Mouse (Mus musculus): ENCODE measurements around the gene Zfp219.
"Not testable (repeated sequence)": the region's sequence is repeated elsewhere in the genome, so short reads cannot be mapped to it uniquely, and the experiment has no call there.

The Zfp219 gene

DNA sequence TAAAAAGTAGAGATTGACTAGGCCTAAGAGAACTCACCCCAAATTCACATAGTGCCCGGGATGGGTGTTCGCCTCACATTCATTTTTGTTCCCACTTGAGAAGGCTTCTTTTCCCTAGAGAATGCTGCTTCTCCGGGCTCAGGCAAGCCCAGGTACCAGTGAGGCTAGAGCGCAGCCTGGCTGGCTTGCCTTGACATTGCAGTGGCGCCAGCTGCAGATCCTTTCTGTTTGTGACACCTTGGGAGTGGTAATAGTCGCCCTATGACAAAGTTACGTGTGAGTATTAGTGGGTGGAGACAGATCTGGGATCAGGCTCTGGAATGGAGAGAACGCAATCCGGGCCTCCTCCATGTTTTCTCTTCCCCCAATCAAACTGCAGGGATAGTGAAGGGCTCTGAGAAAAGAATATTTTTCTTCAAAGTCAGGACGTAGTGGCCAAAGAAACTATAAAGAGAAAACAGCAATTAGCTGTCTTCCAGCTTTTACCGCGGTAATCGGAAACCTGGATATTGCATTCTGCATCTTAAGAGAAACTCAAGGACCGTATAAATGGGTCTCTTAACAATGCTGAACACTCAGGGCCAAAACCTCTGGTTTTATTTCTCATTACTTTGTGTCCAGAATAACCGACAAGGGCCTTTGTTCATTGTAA lies at the start of gene Zfp219:
Zfp219 (minus strand) TSS at position 248 of the 652 bp plus-strand sequence.
- DNase-seq: peak; percentile 89

DNA sequence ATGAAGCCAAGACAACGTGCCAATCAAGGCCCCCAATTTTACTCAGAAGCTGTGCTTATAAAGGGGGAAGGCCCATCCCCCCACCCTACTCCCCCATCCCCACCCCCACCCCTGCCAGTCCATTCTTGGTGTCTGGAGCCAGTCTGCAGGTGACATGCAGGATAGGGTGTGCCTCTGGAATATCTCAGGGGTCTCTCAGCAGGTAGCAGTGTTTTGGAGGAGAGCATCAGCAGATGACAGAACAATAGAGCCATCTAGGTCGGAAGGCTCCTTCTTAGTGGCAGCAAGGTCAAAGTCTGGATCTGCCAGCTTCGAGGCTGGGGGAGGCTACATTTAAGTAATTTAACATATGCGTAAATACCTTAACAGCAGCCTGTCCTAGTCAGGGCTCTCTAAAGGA lies 45.6 kb upstream of the Zfp219 start:
- DNase-seq: no peak

DNA sequence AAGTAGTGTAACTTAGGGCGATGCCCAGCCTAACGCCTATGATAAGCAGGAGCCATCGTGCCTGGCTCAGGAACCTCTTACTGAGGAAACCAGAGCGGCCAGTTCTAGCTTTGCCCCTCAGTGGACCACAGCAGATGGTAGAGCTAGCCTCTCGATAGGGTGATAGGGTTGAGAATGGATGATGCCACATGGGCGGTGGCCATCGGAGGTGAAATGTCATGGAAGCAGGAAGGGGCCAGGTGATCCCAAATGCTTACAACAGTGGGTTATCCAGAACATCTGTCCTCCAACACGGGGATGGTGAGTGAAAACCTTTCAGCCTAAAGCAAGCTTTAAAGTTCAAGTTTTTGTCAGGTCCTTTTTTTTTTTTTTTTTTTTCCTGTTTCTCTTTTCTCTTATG lies 41.3 kb upstream of the Zfp219 start:
- DNase-seq: no peak

DNA sequence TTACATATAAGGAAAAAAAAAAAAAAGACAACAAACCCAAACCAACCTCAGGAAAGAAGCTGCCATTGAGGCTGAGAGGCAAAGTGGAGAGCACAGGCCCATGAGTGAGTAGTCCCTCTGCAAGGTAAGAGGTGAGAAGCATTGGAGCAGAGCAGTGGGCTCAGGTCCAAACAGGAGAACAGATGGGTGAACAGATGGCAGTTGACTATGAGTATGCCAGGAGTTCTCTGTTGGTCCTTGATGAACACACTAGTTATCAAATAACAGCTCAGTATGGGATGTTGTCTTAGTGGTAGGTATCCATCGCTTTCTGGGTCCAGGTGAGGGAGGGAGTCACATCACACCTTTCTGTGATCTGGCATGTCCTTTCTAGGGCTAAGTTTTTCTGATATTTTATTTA lies 40.3 kb upstream of the Zfp219 start:
- DNase-seq: no peak

DNA sequence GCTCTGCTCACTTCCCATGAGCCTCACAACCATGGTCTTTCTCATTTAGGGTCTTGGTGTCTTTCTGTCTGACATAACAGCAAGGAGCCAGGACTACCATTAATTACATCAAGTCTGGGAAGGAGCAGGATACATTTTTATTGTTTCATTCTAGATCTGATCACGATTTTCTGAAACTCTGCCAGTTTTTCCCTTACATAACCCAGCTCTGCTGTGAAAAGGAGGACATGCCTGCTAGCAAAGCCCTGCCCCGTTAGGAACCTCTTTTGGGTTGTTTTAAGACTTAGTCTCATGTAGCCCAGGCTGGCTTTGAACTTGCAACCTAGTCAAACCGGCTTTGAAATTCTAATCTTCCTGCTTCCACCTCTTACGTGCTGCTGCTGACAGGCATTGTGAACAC lies 39.4 kb upstream of the Zfp219 start:
- no peak for DNase-seq

DNA sequence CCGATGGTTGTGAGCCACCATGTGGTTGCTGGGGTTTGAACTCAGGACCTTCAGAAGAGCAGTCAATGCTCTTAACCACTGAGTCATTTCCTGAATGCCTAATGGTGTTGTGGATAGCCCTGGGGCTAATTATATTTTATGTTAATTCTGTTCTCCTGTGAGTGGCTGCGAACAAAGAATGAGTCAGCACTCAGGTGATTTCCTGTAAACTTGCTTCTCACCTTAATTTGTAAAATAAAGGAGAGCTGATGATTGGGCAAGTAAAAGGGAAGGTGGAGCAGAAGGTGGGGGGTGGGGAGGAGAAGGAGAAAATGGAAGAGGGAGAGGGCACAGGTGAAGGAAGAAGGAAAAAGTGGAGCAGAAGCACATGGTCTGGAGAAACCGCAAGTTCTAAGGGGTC lies 32.2 kb upstream of the Zfp219 start:
- not testable (repeated sequence) for DNase-seq

DNA sequence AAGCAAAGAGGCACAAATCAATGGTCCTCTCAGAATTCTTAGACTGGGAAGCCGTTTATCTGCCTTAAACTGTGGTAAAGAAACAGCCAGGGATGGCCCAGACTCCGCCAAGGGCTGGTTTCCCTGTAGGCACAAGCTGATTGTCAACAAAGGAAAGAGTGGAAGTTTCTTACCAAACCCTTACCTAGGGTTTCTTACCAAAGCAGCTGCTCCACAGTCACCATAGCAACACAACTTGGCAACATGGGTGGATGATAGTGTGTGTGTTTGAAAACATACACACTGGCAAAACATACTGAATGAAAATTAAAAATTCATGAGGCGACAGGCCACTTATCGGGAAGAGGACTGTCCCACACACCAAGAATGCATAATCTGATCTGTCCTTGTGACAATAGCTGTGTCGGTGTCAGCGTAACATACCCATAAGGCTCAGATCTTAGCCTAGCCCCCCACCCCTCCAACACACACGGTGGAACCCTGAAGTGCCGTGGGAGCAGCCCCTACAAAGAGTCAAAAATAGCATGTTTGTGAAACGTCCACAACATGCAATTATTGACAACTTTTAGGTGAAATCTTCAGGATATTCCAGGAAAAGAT lies 25.5 kb upstream of the Zfp219 start:
- no peak for DNase-seq

DNA sequence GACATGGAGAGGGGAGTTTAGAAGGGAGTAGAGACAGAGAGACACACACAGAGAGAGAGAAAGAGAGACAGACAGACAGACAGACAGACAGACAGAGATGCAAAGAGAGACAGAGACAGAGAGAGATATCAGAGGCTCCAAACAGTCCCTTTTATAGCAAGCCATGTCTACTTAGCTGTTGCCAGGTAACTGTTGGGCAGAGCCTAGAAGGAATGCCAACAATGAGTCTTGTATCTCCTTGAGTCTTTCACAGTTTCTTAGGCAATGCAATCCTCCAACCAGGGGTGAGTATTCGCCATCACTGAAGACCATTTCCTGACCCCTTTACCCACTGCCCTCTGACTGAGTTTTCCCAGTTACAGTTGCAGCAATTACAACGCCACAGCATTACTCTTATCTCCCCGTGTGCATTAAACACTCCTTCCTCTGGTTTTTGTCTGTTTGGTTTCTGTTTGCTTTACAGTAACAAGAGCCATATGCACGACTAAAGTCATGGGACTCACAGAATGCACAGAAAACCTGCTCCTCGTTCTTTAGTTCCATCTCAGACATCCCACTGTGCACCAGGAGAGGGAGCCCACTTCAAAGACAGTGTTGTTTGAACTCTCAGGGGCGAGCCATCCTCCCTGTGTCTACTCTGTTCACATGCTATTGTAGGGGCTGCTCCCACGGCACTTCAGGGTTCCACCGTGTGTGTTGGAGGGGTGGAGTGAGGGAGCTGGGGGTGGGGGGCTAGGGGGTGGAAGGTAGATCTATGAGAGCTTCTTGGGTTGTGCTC lies 24.6 kb upstream of the Zfp219 start:
- peak; percentile 49 for DNase-seq

DNA sequence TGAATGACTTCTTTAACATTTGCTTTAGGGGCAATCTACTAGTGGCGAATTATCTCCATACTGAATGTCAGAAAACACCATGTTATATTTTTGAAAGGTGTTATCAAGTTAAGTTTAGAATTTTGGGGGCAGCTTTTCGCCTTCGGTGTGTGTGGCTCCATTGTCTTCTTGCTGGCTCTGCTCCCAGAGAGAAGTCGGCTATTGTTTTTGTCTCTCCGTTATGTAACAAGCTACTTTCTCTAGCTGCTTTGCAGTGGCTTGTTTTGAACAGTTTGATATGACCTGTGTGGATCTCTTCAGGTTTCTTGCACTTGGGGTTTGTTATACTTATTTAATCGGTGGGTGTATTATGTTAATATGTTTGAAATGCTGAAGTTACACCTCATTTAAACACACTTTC lies 22.9 kb upstream of the Zfp219 start:
- no peak for DNase-seq

DNA sequence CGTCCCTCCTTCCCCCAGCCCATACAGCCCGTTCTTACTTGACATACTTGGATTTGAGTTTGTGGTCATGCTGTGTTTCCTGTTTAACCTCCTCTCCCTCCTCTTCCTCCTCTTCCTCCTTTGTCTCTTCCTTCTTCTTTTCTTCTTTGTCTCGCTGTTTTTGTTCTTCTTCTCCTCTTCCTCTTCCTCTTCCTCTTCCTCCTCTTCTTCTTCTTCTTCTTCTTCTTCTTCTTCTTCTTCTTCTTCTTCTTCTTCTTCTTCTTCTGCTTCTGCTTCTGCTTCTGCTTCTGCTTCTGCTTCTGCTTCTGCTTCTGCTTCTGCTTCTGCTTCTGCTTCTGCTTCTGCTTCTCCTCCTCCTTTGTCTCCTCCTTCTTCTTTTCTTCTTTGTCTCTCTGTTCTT lies 21.8 kb upstream of the Zfp219 start, which contains the start of gene Olfr221:
Olfr221 (minus strand) TSS at position 101 of the 400 bp plus-strand sequence.
- not testable (repeated sequence) for DNase-seq

DNA sequence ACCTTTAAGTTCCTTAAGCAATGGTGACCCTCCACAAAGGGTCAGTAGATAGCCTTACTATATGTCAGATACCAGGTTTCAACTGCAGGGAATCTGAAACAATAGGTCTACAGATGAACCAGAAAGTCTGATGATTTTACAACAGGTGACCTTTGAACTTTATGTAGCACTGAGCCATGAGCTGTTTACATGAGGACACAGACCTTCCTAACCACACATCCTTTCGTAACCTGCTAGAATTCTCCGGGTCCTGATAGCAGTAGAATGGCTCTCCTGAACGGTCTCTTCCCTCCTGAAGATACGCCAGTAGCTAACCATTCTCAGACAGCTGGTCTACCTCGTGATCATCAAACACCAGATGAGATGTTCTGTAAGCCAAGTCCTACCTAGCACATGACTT lies 18.8 kb upstream of the Zfp219 start:
- no peak for DNase-seq

DNA sequence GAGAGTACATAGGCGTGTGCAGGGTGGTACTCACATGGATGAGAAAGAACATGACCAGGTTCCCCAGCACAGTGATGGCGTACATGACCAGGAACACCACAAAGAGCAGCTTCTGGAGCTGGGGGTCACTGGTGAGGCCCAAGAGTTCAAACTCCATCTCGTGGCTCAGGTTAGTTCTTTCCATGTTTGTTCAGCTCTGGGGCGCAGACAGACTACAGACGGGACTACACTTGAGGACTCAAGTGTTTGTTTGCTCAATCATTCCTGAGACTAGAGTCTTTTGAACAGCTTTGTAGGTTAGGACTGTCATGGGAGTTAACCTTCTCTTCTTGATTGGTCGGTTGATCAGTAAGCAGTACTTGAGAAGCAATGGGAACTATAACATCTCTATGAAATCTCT lies 15.4 kb upstream of the Zfp219 start:
- no peak for DNase-seq

DNA sequence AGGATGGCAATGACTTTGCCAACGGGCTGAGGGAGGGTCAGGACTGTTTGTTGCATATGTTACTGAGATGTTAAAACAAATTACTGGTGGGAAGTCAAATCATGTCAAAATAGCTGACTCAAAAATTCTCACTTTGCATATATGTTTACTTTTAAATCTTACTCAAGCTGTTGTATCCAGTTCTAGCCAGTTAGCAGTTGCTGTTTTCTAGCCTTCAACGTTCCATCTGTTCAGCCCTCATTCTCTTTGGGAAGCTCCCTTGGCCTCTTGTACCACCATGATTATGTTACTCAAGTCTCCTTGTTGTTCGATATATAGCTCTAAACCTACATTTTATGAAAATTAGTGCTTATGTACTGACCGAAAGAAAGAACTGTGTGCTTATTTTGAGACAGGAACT lies 5.8 kb upstream of the Zfp219 start:
- no peak for DNase-seq

DNA sequence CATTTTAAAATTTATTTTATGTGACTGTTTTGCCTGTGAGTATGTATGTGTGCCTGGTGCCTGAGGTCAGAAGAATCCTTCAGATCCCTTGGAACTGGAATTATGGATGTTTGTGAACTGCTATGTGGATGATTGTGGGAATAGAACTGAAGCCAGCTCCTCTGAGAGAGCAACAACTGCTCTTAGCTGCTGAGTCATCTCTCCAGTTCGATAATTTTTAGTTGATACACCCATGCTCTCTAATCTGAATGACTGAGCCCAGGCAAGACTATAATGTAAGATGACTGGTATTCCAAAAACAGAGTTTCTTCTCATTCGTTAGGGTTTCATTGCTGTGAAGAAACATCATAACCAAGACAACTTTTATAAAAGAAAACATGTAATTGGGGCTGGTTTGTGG lies 3.6 kb upstream of the Zfp219 start:
- DNase-seq: no peak

DNA sequence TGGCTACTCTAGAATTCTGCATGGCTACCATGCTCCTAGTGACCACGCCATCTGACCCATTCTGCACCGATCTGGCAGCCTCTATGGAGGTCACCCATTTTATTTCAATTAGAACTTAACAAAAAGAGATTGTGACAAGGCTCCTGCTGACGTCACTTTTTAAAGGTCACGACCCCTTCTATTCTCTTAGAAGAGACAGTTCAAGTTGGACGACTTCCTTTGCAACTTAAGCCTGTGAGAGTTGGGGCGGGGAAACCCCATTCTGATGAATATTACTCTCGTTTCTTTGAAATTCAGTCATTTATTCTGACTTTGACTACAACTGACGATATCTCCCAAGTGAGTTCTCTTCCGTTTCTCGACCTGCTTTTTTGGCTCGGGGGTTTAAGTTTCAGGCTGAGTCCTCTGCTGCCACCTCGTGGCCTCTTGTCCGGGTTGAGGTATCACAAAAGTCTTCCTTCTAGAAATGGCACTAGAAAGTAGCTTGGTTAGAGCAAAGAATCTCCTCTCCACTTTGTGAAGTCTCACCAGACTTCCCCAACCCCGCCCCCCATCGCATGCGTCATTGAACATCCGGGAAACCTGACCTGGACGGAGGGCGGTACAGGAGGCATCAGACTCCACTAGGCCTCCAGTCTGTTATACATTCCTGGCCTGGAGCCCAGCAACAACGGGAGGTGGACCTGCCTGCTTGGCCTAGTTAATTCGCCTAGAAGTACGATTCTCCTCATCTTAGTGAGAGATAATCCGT lies 2.4 kb upstream of the Zfp219 start:
- peak; percentile 96 for DNase-seq

DNA sequence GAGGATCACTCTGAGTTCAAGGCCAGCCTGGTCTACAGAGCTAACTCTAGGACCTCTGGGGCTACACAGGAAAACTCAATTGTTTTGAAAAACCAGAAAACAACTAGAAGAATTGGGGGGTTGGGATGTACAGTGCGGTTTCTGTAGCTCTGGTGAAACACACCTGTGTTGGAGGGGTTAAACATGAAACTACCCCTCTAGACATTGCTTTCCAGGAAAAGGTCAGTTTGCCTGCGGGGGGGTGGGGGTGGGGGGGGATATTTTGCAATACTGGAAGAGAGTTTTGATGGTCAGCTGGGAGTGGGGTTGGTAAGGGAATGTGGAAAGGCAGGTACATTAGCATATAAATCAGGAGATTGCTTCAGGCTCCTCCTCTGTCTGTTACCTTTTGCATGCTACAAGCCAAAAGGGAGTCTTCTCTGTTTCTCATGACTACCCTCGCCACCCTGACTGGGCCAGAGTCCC lies 1.7 kb upstream of the Zfp219 start:
- DNase-seq: no peak

DNA sequence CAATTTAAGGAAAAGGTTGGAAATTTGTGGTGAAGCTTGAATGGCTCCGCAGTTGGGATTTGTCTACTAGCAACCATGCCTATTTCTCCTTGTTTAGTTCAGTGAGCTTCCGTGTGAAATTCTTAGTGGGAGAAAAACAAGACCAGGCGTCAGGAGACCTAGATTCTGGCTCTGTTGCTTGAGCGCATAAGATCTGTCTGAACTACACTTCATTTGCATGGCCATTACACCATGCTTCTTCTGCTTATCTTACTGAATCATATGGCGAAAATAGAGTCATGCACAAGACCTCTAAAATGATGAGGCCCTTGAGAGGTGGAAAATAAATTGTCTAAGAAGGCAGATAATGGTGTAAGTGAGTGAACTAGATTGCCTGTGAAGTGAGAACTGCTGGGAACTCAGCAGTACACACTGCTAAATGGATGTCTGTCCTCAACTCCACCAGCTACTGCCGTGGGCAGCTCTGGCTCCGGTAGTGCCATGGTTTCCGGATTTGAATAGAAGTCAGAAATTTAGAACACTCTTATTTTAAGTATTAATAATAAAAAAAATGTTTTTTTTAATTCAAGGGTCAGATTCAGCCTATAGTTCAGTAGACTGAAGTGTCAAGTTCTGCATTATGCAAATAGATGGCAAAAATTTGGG lies 1.2 kb upstream of the Zfp219 start:
- no peak for DNase-seq

DNA sequence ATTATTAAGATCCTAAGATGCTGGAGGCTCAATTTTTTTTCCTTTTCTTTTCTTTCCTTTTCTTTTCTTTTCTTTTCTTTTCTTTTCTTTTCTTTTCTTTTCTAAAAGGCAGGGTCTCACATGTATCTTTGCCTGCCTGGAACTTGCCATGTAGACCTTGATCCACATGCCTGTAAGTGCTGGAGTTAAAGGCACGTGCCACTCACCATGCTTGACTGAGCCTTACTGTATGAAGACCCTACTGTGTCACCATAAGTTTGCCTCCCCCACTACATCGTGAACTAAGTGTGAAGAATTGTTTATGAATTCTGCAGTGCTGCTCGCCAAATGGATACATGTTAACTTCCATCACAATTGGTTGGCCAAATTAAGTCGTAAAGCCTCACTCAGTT lies 601 bp upstream of the Zfp219 start:
- no peak for DNase-seq

DNA sequence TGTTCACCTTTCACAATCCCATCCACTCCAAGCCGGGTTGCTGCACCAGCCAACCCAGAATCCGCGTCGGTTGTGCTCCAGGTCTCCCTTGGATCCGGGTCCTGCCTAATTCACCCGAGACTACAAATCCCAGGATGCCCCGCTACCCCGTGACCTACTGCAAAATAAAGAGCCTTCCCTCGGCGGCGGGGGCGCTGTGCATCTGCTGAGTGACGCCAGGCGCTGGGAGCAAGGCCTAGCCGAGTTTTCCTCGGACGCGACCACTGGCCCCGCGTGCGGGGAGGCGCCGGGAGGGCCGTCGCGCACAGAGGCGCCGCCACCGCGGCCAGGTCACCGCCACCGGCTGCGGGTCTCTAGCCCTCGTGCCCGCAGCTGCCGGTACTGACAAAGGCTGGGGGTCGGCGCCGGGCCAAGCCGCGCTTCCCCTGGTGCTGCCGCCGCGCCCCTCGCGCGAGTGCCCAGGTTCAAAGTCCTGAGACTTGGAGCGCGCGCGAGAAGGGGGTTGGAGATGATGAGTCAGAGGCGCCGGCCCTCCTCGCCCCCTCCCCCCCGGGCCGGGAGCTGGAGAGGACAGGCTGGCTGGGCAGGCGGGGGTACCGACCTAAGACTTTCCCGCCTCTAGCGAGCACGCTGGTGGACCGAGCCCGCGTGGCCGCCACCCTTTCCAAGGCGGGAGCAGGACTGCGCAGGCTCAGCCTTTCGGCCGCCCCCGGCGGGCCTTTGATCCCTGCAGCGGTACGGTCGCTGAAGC lies 768 bp downstream of the Zfp219 start:
- peak; percentile 99 for DNase-seq

DNA sequence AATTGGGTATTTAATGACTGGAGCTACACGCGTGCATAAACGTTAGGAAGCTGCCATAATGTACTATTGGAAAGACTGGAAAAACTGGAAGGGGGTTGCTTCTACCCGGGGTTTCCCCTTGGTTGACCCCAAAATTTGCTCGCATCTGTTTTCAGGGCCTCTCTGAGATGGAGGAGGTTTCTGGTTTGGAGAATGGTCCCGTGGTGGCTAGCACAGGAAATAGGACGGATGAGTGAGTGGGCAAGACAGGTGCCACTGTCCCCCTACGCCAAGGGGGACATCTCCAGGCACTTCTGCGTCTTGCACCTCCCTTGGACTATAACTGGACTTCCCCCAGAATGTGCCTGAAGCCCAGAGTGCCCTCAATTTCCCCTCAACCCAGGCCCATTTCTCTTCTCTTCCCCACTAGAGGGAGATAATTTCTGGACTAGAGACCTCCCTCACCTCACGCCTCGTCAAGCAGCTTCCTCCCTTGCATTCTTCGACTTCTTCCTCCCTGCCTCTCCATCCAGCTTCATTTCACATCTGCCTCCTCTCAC lies 1.4 kb downstream of the Zfp219 start:
- no peak for DNase-seq

DNA sequence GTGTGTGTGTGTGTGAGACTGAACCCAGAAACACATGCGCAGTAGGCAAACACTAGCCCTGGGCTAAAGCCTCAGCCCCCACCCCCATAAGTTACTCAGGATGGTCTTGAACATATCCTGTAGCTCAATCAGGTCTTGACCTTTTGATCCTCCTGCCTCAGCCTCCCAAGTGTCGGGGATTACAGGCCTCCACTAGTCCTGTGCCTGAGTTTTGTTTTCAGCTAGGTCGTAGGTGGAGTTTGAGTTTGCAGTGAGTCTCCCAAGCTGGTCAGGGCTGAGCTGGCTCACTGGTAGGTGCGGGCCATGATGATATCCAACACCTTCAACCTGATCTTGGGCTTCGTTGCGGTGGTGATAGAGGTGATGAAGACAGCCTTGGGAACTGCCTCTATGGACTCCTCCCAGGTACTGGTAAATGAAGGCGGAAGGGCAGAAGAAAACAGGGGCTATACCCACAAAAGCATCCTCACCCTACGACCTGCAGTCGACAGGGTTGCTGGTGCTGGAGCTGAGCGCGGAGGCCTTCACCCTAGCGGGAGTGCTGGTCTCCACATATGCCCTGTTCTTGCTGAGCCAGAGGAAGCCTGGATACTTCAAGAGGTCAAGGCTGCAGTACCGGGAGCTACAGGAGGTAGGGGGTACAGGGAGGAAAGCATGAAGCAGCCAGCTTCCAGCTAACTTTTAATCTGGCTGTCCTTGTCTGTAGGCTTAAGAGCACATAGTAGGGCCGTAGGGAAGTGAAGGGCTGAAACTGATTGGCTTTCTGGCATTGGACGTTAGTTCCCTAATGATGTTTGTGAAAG lies 2.1 kb downstream of the Zfp219 start:
- no peak for DNase-seq
